Mouse (Mus musculus) ovary, postnatal 10 days (tissue): ENCODE measurements around the gene Olfr457.
"Not testable (repeated sequence)": the region's sequence is repeated elsewhere in the genome, so short reads cannot be mapped to it uniquely, and the experiment has no call there.

ENCODE experiments used
- DNase-seq: peaks from one replicate; pipeline ENCODE4 v3.0.0; 2022; ENCODE audit warnings: low spot score

Olfr457 gene

DNA sequence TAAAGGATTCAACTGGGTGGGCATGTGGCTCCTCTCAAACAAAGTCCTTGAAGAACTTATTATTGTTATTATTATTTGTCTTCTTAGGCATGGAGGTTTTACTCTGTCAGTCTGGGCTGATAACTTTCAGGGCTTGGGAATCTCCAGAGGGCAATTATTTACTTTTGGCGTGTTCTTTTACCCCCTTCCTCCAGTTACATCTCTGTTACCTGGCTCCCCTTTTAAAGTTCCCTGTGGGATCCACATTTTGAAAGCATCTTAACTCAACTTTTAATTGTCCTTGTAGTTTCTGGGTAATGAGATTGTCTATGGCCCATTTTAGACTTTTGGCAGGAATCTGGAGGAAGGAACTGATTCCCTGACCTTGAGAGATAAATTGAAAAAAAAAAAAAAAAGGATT, at the start of gene Olfr457:
Gene Olfr457, minus strand, starts transcription at position 101 of the 400 bp plus-strand sequence.
- DNase-seq = no peak

DNA sequence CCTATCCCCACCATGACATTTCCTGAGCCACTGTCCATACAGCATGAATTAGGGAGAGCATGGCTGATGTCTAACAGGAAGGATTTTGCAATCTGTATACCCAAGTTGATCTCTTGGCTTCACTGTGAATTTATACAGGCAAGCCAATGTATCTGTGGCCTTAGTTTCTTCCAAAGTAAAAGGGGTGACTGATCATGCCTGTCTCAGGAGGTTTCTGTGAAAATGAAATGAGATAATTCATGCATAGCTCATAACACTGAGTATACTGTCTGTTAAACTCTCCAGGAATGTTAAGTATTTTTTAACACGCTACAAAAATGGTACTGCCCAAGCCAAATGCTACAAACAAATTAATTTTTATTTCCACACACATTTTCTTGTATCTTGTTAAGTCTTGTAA, 37.3 kb upstream of the Olfr457 start:
- no peak for DNase-seq

DNA sequence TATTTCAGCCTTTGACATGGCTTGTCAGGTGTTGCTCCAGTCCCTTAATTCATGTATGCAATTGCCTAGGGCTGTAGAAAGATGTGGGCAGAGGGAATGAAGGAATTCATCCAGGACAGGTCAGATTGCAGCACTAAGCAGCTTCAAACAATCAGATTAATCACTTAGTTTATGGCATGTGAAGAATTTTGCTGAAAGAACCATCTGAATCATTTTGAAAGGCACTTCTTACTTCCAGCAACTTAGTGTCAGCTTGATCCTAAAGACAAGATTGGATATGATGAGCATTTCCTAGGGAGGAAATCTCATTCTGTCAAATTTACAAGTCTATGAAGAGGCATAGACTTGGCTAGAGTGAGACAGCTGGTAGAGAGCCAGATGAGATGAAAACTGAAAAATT, 33.2 kb upstream of the Olfr457 start:
- DNase-seq = no peak

DNA sequence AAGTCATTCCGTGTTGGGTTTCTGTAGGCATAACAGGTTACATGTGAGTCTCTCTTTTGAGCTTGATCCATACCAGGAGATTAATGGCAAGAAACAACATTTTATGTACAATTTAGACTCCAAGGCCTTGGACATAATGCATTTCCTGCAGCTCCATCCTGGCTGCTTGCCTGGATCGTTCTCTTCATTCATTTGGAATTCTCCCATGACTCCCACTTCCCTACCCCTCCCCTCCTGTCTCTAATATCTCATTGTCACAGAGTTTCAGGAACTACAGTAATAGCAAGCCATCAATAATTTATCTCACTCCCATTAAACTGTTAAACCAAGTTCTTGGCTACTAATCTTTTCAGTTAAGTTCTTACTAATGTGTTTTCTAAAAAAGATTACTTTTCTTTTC, 27.3 kb upstream of the Olfr457 start:
- DNase-seq = no peak

DNA sequence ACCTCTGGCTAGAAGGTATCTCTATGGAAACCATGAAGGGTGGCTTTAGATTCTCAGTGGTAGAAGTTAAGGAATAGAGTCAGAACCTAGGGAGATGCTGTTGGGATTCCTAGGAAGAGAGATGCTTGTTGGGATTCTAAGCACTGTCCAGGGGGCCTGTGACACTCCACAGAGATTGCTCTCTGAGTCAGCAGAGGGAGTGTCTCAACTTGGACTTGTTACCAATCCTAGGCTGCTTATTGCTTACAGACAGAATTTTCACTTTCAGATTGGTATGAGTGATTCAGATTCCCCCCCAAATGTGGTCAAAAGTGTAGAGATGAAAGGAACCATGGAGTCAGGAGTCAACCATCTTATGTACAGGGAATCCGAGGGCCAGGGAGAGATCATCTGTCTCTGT, 13.6 kb upstream of the Olfr457 start:
- DNase-seq = no peak

DNA sequence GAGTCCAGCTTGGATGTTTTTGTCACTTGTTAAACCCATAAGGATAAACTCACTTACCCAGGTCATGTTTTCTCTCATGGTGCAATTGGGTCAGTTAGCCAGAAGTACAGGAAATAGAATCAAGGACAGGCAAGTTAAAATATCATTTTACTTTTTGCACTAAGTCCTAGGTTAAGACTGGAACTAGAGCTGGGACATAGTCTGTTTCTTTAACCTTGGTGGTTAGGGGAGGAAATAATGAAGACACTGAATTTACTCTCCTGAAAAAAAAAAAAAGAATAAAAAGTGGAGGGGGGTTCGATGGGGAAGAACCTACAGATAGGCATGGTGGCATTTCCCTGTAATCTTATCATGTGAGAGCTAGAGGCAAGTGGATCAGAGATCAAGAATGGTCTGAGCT, 11.0 kb upstream of the Olfr457 start, which contains the start of gene Olfr456:
Gene Olfr456, minus strand, starts transcription at position 101 of the 400 bp plus-strand sequence.
- no peak for DNase-seq

DNA sequence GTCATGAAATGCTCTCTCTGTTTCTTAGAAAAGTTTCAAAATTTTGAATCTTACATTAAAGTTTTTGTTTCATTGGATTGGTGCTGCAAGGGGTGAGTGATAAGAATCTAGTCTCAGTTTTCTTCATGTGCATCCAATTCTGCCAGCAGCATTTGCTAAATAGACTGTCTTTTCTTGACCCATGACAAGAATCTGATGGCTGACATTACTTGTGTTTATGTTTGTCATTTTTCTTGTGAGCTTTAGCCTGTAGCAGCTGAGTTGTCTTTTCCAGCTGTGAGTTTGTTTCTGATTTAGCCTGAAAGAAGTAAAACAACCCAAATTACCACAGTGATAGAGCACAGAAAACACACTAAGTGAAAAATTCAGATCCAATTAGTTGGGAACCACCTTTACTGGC, 8.5 kb upstream of the Olfr457 start:
- DNase-seq = no peak

DNA sequence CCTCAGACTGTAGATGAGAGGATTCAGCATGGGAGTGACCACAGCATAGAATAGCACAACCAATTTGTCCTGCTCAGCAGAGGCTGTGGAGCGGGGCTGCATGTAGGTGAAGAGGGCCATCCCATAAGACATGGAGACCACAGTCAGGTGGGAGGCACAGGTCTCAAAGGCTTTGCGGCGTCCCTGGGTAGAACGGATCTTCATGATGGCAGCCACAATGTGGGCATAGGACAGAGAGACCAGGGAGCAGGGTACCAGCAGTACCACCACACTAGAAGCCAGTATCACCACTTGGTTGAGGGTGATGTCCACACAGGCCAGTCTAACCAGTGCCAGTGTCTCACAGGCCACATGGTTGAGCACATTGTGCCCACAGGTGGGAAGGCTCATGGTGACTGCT, 4.8 kb downstream of the Olfr457 start:
- not testable (repeated sequence) for DNase-seq

DNA sequence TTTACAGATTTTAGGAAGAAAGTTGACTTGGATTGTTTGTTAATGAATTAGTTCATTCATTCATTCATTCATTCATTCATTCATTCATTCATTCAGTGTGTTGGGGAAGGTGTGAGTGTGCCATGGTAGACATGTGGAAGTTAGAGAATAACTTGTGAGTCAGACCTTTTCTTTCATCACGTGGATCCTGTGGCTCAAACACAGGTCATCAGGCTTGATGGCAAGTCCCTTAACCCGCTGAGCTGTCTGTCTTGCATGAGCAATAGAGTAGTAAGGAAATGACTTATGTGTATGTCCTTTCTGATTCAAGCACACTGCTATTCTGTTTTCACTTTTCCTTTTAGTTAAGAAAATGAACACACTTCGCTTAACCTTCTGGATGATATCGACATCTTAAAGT, 5.6 kb downstream of the Olfr457 start:
- no peak for DNase-seq

DNA sequence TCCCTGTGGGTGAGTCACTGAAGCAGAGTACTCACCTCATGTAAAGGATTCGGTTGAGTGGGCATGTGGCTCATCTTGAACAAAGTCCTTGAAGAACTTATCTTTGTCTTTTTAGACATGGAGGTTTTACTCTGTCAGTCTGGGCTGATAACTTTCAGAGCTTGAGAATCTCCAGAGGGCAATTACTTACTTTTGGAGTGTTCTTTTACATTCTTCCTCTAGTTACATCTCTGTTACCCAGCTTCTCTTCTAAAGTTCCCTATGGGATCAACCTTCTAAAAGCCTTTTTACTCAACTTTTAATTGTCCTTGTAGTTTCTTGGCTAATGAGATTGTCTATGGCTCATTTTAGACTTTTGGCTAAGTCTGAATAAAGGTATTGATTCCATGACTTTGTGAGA, 11.0 kb downstream of the Olfr457 start, which contains the start of gene Olfr458:
Gene Olfr458, minus strand, starts transcription at position 101 of the 400 bp plus-strand sequence.
- no peak for DNase-seq

DNA sequence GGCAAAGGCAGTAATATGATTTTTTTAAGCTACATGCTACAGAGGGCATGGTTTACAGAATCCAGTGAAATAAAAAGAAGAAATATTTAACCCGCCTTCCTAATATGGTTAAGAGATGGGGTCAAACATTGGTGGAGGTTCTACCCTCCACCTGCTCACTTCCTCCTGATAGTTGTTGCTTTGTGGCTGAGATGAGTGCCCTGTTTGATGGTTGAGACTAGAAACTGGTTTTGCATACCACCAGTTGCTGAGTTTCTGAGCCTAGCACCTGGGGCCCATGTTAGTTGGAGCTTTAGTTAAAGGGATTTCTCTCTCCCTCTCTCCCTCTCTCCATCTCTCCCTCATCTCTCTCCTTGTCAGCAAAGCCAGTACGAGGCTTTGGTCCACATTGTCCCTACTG, 28.8 kb downstream of the Olfr457 start:
- DNase-seq = no peak

DNA sequence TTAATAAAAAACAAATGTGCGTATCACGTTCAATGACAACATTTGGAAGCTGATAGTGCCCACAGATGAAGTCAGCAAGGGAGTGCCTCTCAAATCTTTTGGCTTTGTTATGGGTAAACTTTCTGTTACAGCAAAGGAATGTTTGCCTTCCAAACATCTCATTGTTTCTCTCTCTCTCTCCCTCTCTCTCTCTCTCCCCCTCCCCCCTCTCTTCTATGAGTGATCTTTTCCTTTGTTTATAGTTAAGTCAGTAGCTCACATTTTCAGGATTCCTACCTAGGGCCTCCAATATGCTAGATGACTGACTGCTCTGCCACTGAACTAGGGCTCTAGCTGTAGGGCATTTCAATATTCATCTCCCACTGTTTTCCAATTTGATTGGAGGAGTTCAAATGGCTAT, 31.6 kb downstream of the Olfr457 start:
- DNase-seq = no peak

DNA sequence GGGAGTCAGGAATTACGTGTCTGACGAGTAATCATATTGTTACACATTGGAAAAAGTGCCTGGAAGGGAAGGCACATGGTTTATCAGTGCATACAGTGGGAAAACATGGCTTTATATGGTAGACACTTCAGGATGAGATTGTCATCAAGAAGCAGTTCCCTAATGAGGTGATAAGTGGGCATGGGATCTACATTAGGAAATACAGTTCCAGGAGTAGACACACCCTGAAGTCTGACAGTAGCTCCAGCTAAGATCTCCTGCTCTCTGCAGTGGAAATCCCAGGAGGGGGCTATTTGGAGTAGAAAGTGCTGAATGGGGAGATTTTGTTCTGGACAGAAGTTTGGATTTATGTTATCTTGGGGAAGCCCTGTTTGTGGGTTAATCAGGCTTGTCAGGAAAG, 34.7 kb downstream of the Olfr457 start:
- no peak for DNase-seq

DNA sequence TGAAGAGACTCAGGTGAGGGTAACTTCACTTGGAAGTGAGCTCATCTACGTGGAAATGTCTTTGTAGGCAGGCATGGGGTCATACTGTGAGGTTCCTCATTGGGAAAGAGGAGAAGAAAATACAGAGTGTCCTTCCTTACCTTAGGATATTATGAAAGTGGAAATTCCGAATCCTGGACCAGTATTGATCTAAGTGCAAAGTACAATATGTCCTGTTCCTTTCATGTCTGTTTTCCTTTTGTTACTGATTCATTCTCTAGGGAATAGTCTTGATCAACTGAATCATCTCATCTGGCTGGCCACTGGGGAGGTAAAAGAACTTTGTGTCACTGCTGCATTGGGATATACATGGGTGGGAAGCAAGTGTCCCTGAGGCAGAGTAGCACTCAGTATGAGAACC, 40.6 kb downstream of the Olfr457 start:
- DNase-seq = no peak

DNA sequence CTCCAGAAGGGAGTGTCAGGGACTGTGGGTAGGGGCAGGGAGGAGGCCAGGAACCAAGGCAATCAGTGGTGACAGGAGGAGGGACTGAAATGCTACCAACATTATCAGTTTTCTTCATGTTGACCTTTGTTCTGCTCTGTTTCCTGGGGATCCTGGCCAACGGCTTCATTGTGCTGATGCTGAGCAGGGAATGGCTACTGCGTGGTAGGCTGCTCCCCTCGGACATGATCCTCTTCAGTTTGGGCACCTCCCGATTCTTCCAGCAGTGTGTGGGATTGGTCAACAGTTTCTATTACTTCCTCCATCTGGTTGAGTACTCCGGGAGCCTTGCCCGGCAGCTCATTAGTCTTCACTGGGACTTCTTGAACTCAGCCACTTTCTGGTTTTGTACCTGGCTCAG, 41.7 kb downstream of the Olfr457 start, which contains the start of gene Tas2r126:
Gene Tas2r126, plus strand, starts transcription at position 90 of the 400 bp plus-strand sequence.
- DNase-seq = no peak

DNA sequence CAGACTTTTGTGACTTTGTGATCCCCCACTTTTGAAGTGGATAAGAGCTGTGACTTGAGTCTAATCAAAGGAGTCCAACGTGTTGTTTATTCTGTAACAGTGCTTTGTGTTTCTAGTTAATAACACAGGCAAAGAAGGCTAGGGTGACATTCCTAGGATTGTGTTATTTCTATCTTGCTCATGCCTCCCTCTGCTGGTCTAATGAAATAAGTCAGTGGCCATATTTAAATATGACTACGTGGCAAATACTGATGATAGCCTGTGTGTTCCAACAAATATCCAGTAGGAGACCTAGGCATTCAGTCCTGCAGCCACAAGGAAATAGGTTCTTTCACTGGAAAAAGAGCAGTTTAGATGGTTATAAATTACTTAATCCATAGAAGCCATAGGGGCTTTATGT, 42.6 kb downstream of the Olfr457 start:
- no peak for DNase-seq

DNA sequence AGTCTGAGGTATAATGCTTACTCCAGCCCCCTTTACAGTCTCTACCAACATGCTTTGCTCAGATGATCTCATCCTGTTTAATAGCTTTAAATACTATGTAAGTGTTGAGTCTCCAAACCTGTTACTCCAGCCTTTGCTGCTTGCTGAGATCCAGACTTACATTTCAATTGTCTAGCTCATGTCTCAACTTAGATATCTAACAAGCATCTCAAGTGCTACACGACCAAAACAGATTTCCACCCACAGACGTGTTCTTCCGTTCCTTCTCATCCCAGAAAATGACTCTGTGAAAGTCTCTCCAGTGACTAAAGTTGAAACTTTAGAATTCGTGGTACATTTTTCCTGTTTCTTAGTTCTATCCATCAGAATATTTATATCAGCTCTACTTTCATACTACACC, 49.8 kb downstream of the Olfr457 start:
- DNase-seq = no peak

DNA sequence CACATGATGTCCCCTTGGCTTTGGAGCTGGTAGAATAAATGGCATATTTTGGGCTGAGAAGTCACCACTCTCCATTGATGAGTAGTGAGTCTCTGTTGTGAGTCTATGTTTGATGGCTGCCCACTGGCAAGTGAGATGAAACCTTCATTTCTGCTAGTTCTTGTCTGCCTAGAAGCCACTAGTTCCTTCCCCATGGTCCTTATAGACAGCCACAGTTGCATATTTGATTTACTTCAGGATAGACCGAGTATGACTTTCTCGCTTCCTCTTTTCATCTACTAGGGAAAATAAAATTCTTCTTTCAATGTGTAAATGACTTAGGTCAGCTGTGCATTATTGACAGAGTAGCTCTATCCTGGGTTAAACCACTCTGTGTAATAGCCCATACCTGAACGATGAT, 51.7 kb downstream of the Olfr457 start:
- DNase-seq = no peak

DNA sequence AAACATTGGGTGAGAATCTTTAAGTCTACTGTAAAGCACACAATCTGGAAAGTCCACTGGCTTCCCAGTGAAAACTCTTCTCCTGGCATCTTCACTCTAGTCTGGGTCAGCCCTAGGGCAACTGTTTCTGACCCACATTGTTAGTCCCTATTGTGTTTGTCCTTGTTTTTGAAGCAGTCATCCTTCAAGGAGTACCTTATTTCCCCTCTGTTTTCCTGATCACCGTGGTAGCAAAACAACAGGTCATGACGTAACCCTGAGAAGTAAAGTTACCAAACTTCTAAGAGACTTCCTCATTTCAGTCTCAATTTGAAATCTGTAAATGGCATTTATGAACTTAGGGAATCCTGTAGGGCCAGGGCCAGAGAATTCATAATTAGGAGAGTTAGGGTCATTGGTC, 54.7 kb downstream of the Olfr457 start:
- no peak for DNase-seq

DNA sequence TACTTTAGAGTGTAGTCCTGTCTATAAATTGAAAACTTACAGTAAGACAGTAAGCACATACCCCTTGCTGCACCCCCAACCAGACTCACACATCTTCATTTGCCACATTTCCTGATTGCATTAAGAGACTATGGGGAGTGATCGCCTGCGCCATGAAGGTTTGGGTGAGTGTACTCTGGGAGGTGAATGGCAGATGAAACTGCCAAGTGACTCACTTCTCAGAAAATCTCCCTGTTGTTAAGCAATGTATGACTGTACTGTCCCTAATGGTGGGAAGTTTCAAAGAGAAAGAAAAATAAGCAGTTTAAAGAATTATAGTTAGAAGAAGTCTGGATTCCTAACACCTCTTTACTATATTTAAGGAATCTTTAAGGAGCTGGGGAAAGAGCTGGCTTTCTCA, 56.7 kb downstream of the Olfr457 start:
- DNase-seq = no peak
